Mouse (Mus musculus) CH12.LX (cell line): ENCODE data around the gene Wfdc3. TPM values are rescaled to one million over a fixed set of nuclear protein-coding genes. Genes with fewer than 3 reads are reported as not detected.
A peak's percentile ranks its signal among the peaks of the same experiment; 100 is the strongest.

Experiments used
- DNase-seq: peaks from one replicate; pipeline ENCODE4 v3.0.0-alpha.2; 2013; ENCODE audit errors: extremely low read depth
- H3K27ac ChIP-seq: 2 replicates; pipeline ENCODE4 v1.5.1; 2012; ENCODE audit warnings: low read depth, mild to moderate bottlenecking, control low read depth, moderate library complexity; ENCODE audit not compliant: insufficient read depth
- H3K27me3 ChIP-seq: replicated peaks from 2 replicates; pipeline ENCODE3; 2012; ENCODE audit warnings: inconsistent platforms
- H3K36me3 ChIP-seq, 2 experiments: replicated peaks in 1 of 2; 2 replicates each; pipeline versions ENCODE3 to v1.6.1; 2012; ENCODE audit warnings: inconsistent platforms in 1 of 2, low read length in 1 of 2, mild to moderate bottlenecking in 1 of 2, mixed read lengths in 1 of 2, moderate library complexity in 1 of 2; ENCODE audit not compliant: control insufficient read depth in 1 of 2, insufficient read depth in 1 of 2
- H3K4me1 ChIP-seq, 2 experiments: 2 replicates each; pipeline ENCODE4 v1.6.1; 2012; ENCODE audit warnings: inconsistent platforms in 1 of 2, moderate library complexity in 1 of 2; ENCODE audit not compliant: insufficient read depth in 2 of 2, control insufficient read depth in 1 of 2
- H3K4me2 ChIP-seq: 2 replicates; pipeline ENCODE4 v1.6.1; 2012; ENCODE audit warnings: low read depth, mild to moderate bottlenecking, control low read depth; ENCODE audit not compliant: poor library complexity, insufficient read depth, severe bottlenecking
- H3K4me3 ChIP-seq, 3 experiments: fragments of 150-350 bp in 1 of 3; sonication (generic) in 1 of 3; replicated peaks in 1 of 3; 2 replicates each; pipeline versions ENCODE3 to v1.5.1; 2011 to 2012; ENCODE audit warnings: low read depth in 2 of 3, low read length in 2 of 3, mild to moderate bottlenecking in 2 of 3, moderate library complexity in 2 of 3, control low read depth in 1 of 3, improper control_type of control experiment in 1 of 3, inconsistent platforms in 1 of 3, mixed read lengths in 1 of 3; ENCODE audit not compliant: poor library complexity in 1 of 3
- H3K79me2 ChIP-seq: replicated peaks from 2 replicates; pipeline ENCODE4 v1.6.1; 2012; ENCODE audit warnings: mild to moderate bottlenecking, moderate library complexity; ENCODE audit not compliant: control insufficient read depth, poor library complexity, insufficient read depth, severe bottlenecking; ENCODE audit errors: extremely low read depth
- H3K9ac ChIP-seq: 2 replicates; pipeline ENCODE4 v1.6.1; 2012; ENCODE audit warnings: low read depth, mild to moderate bottlenecking, control low read depth, moderate library complexity; ENCODE audit not compliant: insufficient read depth
- H3K9me3 ChIP-seq: replicated peaks from 2 replicates; pipeline ENCODE3; 2012; ENCODE audit warnings: low read length, inconsistent platforms, mixed read lengths
- BHLHE40 ChIP-seq: IDR thresholded peaks from 2 replicates; pipeline ENCODE4 v1.6.1; 2011; ENCODE audit warnings: mild to moderate bottlenecking, low read depth, low read length, improper control_type of control experiment
- CHD1 ChIP-seq: IDR thresholded peaks from 2 replicates; pipeline ENCODE4 v1.6.1; 2012; ENCODE audit warnings: low read depth, low read length, improper control_type of control experiment, inconsistent platforms
- CHD2 ChIP-seq: IDR thresholded peaks from 2 replicates; pipeline ENCODE4 v1.6.1; 2011; ENCODE audit warnings: low read length, improper control_type of control experiment
- CTCF ChIP-seq, 2 experiments: IDR thresholded peaks in 1 of 2; conservative IDR thresholded peaks in 1 of 2; 2 replicates each; pipeline ENCODE4 v1.5.1; 2011 to 2012; ENCODE audit warnings: low read depth in 2 of 2, low read length in 2 of 2, improper control_type of control experiment in 1 of 2, inconsistent platforms in 1 of 2, mild to moderate bottlenecking in 1 of 2, moderate library complexity in 1 of 2
- E2F4 ChIP-seq: IDR thresholded peaks from 2 replicates; pipeline ENCODE4 v1.6.1; 2011; ENCODE audit warnings: low read depth, low read length, improper control_type of control experiment; ENCODE audit not compliant: insufficient replicate concordance
- ELF1 ChIP-seq: IDR thresholded peaks from 2 replicates; pipeline ENCODE4 v1.6.1; 2014; ENCODE audit warnings: low read depth, mild to moderate bottlenecking, inconsistent platforms, low read length, improper control_type of control experiment
- EP300 ChIP-seq: IDR thresholded peaks from 2 replicates; pipeline ENCODE4 v1.6.1; 2011; ENCODE audit warnings: low read length, improper control_type of control experiment
- GABPA ChIP-seq: IDR thresholded peaks from 2 replicates; pipeline ENCODE4 v1.6.1; 2012; ENCODE audit warnings: low read depth, low read length, improper control_type of control experiment, inconsistent platforms; ENCODE audit not compliant: insufficient replicate concordance
- HCFC1 ChIP-seq: IDR thresholded peaks from 2 replicates; pipeline ENCODE4 v1.6.1; 2012; ENCODE audit warnings: low read depth, mild to moderate bottlenecking, inconsistent platforms, low read length, improper control_type of control experiment
- JUN ChIP-seq: IDR thresholded peaks from 2 replicates; pipeline ENCODE4 v1.6.1; 2011; ENCODE audit warnings: low read depth, mild to moderate bottlenecking, low read length, improper control_type of control experiment, moderate library complexity; ENCODE audit not compliant: insufficient read depth
- JUND ChIP-seq: conservative IDR thresholded peaks from 2 replicates; pipeline ENCODE4 v1.6.1; 2011; ENCODE audit warnings: low read depth, low read length, improper control_type of control experiment
- KAT2A ChIP-seq: IDR thresholded peaks from 2 replicates; pipeline ENCODE4 v1.6.1; 2012; ENCODE audit warnings: low read length, improper control_type of control experiment, inconsistent platforms; ENCODE audit not compliant: insufficient replicate concordance
- MAX ChIP-seq: IDR thresholded peaks from 2 replicates; pipeline ENCODE4 v1.6.1; 2011; ENCODE audit warnings: low read length, improper control_type of control experiment
- MXI1 ChIP-seq: IDR thresholded peaks from 2 replicates; pipeline ENCODE4 v1.6.1; 2011; ENCODE audit warnings: mild to moderate bottlenecking, low read depth, low read length, improper control_type of control experiment
- NELFE ChIP-seq: IDR thresholded peaks from 2 replicates; pipeline ENCODE4 v1.6.1; 2011; ENCODE audit warnings: low read depth, low read length, improper control_type of control experiment
- NRF1 ChIP-seq: IDR thresholded peaks from 2 replicates; pipeline ENCODE4 v1.6.1; 2014; ENCODE audit warnings: low read depth, mild to moderate bottlenecking, inconsistent platforms, low read length, improper control_type of control experiment, moderate library complexity
- POLR2A ChIP-seq: IDR thresholded peaks from 2 replicates; pipeline ENCODE4 v1.6.1; 2011; ENCODE audit warnings: low read depth, mild to moderate bottlenecking, improper control_type of control experiment, low read length
- POLR2AphosphoS2 ChIP-seq: IDR thresholded peaks from 2 replicates; pipeline ENCODE4 v1.6.1; 2011; ENCODE audit warnings: low read depth, low read length, improper control_type of control experiment
- RCOR1 ChIP-seq: conservative IDR thresholded peaks from 2 replicates; pipeline ENCODE4 v1.6.1; 2012; ENCODE audit warnings: low read depth, mild to moderate bottlenecking, inconsistent platforms, low read length, improper control_type of control experiment
- SIN3A ChIP-seq: IDR thresholded peaks from 2 replicates; pipeline ENCODE4 v1.6.1; 2012; ENCODE audit warnings: low read length, improper control_type of control experiment, inconsistent platforms
- SMC3 ChIP-seq: IDR thresholded peaks from 2 replicates; pipeline ENCODE4 v1.6.1; 2011; ENCODE audit warnings: low read depth, low read length, improper control_type of control experiment
- TCF12 ChIP-seq: IDR thresholded peaks from 2 replicates; pipeline ENCODE4 v1.6.1; 2014; ENCODE audit warnings: low read depth, mild to moderate bottlenecking, inconsistent platforms, low read length, improper control_type of control experiment
- UBTF ChIP-seq: IDR thresholded peaks from 2 replicates; pipeline ENCODE4 v1.6.1; 2012; ENCODE audit warnings: low read depth, mild to moderate bottlenecking, inconsistent platforms, low read length, improper control_type of control experiment, moderate library complexity
- ZKSCAN1 ChIP-seq: IDR thresholded peaks from 2 replicates; pipeline ENCODE4 v1.6.1; 2012; ENCODE audit warnings: low read depth, inconsistent platforms, low read length, improper control_type of control experiment, borderline replicate concordance
- ZMIZ1 ChIP-seq: IDR thresholded peaks from 2 replicates; pipeline ENCODE4 v1.6.1; 2012; ENCODE audit warnings: low read depth, mild to moderate bottlenecking, inconsistent platforms, low read length, improper control_type of control experiment
- ZNF384 ChIP-seq: IDR thresholded peaks from 2 replicates; pipeline ENCODE4 v1.6.1; 2012; ENCODE audit warnings: low read depth, low read length, improper control_type of control experiment, inconsistent platforms
- dilution Hi-C: fragments of 300-500 bp; cut with MboI; formaldehyde crosslinking; loops from 2 replicates; pipeline ENCODE4 v1.14.3; 2020; ENCODE audit warnings: low sequenced_read_pairs; ENCODE audit not compliant: extremely low pct_unique_long_range_greater_than_20kb, extremely low pct_ligation_motif_present
- in situ Hi-C: fragments of 300-500 bp; cut with MboI; formaldehyde crosslinking; loops from 3 replicates; pipeline ENCODE4 v1.14.3; 2019; ENCODE audit warnings: low sequenced_read_pairs, low pct_ligation_motif_present, low pct_unique_long_range_greater_than_20kb, mixed read lengths
- polyA plus RNA-seq: library from polyadenylated mRNA; unstranded; fragments of >175 nt; gene quantifications from 2 replicates; pipeline ENCODE4 v1.2.1, GENCODE M21; 2012; ENCODE audit warnings: low read depth; ENCODE audit not compliant: insufficient read length
- total RNA-seq, 2 experiments: library from RNA; depleted of rRNA; stranded (reverse); fragments of 300-350 nt in 1 of 2; fragments of >200 nt in 1 of 2; gene quantifications; 2 replicates each; pipeline ENCODE4 v1.2.3; 2012 to 2014

Gene Wfdc3
- total RNA-seq (2012; rRNA removed) (0.08 and 0.21 TPM in 2 replicates), total RNA-seq (2014; rRNA removed) (0.14 TPM in 1 of 2 replicates, not detected in the other), polyA plus RNA-seq (not detected in 2 replicates)

- peaks cover 16 to 37% of the 10 kb centered on the region in 2 experiments for H3K36me3 ChIP-seq
- H3K27me3 ChIP-seq: peaks cover 45% of the 10 kb centered on the region
- TF ChIP-seq JUND: no peak
- TF ChIP-seq SMC3: no peak
- 0 out of 2 replicates have a peak, but pooled peaks have one; percentile 42 for TF ChIP-seq ZMIZ1
- no peak; the same call in 1 of the 2 replicates for TF ChIP-seq NELFE
- TF ChIP-seq E2F4: no peak
- no peak for TF ChIP-seq ZNF384
- no peak for TF ChIP-seq EP300
- peak; percentile 84 for TF ChIP-seq HCFC1
- TF ChIP-seq ZKSCAN1: no peak
- peak; percentile 94 for TF ChIP-seq ELF1
- TF ChIP-seq POLR2AphosphoS2: no peak
- peak; percentile 98 for TF ChIP-seq MXI1
- peak; percentile 93 for TF ChIP-seq NRF1
- TF ChIP-seq CHD2: no peak
- TF ChIP-seq POLR2A: peak; percentile 66; the same call in 1 of the 2 replicates
- TF ChIP-seq TCF12: peak; percentile 39; the same call in 1 of the 2 replicates
- TF ChIP-seq SIN3A: peak; percentile 96
- TF ChIP-seq CHD1: no peak
- TF ChIP-seq BHLHE40: peak; percentile 43; the same call in 1 of the 2 replicates
- TF ChIP-seq MAX: no peak
- no peak; the same call in 1 of the 2 replicates for TF ChIP-seq GABPA
- TF ChIP-seq CTCF (conservative IDR thresholded peaks at IDR 0.05 in 1 of 2, IDR thresholded peaks at IDR 0.05 in 1 of 2; ENCODE audit: low read depth in 2 of 2, low read length in 2 of 2): no peak
- TF ChIP-seq UBTF: no peak
- no peak for TF ChIP-seq RCOR1
- TF ChIP-seq KAT2A: peak; percentile 70; the same call in 1 of the 2 replicates
- TF ChIP-seq JUN: no peak
- TF ChIP-seq, all 38 proteins: peak for 10
- Histone ChIP-seq H3K4me1 (peaks cover 6 to 19% of the 10 kb centered on the region in 2 experiments; a peak in 3 of 4 replicates), H3K9ac (peak within 1 kb of the TSS; percentile 91), H3K79me2 (peaks cover 7% of the 10 kb centered on the region), H3K4me3 (peak within 1 kb of the TSS; percentile 66 to 96 (median 96)), H3K9me3 (no peaks in the 10 kb centered on the region), H3K27ac (no peak within 1 kb of the TSS), H3K4me2 (peak within 1 kb of the TSS; percentile 96)
- dilution Hi-C loops: no loop called here
- in situ Hi-C loops: loop anchor here (25.0 kb wide), 1 partner anchor 334 kb away; the partner anchor contains the start of genes Matn4 and Rbpjl
- peak; percentile 90 for DNase-seq
Observed at GRCm38 (mm10) chr2:164745843-164746479, at the start of gene Wfdc3, which contains the start of gene Dnttip1. Wfdc3 (minus strand) TSS chr2:164745931. Dnttip1 (plus strand) TSS chr2:164745983.
